Mouse (Mus musculus) hindbrain, postnatal 0 days (tissue): ENCODE data around the gene Ankzf1. TPM values are rescaled to one million over a fixed set of nuclear protein-coding genes. Genes with fewer than 3 reads are reported as not detected.

ENCODE experiments used
- ATAC-seq: fragments of 200-750 bp; cut with Nextera tagmentation; 2 replicates; pipeline ENCODE4 v1.8.0; 2017; ENCODE audit warnings: mild to moderate bottlenecking, moderate TSS enrichment, moderate library complexity
- DNase-seq: peaks from one replicate; pipeline ENCODE4 v3.0.0-alpha.2; 2015; ENCODE audit warnings: low spot score
- H3K27ac ChIP-seq: fragments of 300-500 bp; sonication (generic); 2 replicates; pipeline ENCODE4 v1.5.1; 2014; ENCODE audit warnings: mild to moderate bottlenecking
- H3K27me3 ChIP-seq: fragments of 300-500 bp; sonication (generic); 2 replicates; pipeline ENCODE4 v1.6.1; 2014; ENCODE audit warnings: low read length, mixed read lengths; ENCODE audit not compliant: insufficient read depth
- H3K36me3 ChIP-seq: fragments of 300-500 bp; sonication (generic); 2 replicates; pipeline ENCODE4 v1.6.1; 2014; ENCODE audit warnings: low read length, mixed read lengths; ENCODE audit not compliant: insufficient read depth
- H3K4me1 ChIP-seq: fragments of 300-500 bp; sonication (generic); 2 replicates; pipeline ENCODE4 v1.6.1; 2014; ENCODE audit warnings: antibody characterized with exemption, low read length, mixed read lengths; ENCODE audit not compliant: insufficient read depth
- H3K4me2 ChIP-seq: fragments of 300-500 bp; sonication (generic); 2 replicates; pipeline ENCODE4 v1.6.1; 2014; ENCODE audit warnings: low read depth, mild to moderate bottlenecking, low read length, moderate library complexity, mixed read lengths
- H3K4me3 ChIP-seq: fragments of 300-500 bp; sonication (generic); 2 replicates; pipeline ENCODE4 v1.5.1; 2014; ENCODE audit warnings: low read length
- H3K9ac ChIP-seq: fragments of 300-500 bp; sonication (generic); replicated peaks from 2 replicates; pipeline ENCODE4 v1.6.1; 2014; ENCODE audit warnings: mild to moderate bottlenecking, low read length, moderate library complexity, mixed read lengths
- H3K9me3 ChIP-seq: fragments of 300-500 bp; sonication (generic); 2 replicates; pipeline ENCODE4 v1.6.1; 2016; ENCODE audit warnings: low read length, mixed read lengths
- CTCF ChIP-seq: IDR thresholded peaks from 2 replicates; pipeline ENCODE4 v1.5.1; 2016; ENCODE audit warnings: antibody characterized with exemption, control low read depth, low read depth
- WGBS: fragments of 180-500 bp; shearing (Covaris S2); extraction: QIAGEN DNeasy Blood & Tissue Kit; methylation state at CpG from one replicate; pipeline ENCODE4 v1.1.7; 2014; 5-methylcytosine and 5-hydroxymethylcytosine counted together
- polyA plus RNA-seq: library from polyadenylated mRNA; unstranded; fragments of >200 nt; fragmentation: Nextera tagmentation; extraction: Ambion mirVana; gene quantifications from 2 replicates; pipeline ENCODE4 v1.2.1, GENCODE M21; 2015
- total RNA-seq: library from RNA; depleted of rRNA; stranded (reverse); fragments of >200 nt; gene quantifications from 2 replicates; pipeline ENCODE4 v1.2.3, GENCODE M21; 2014

The Ankzf1 gene
- total and polyA plus RNA-seq, 2 experiments from 2014 or later = 14.1 to 30.2 TPM

GRCm38 (mm10) chr1:75222926-75223325 is 31.0 kb downstream of the Ankzf1 start:
- Histone ChIP-seq H3K27ac (no peak overlapping the region), H3K4me2 (no peak overlapping the region), H3K36me3 (no peaks in the 10 kb centered on the region), H3K9ac (no peak overlapping the region), H3K4me3 (no peak overlapping the region), H3K9me3 (no peaks in the 10 kb centered on the region), H3K27me3 (peaks cover 13% of the 10 kb centered on the region; the same call in 1 of the 2 replicates), H3K4me1 (peaks cover 5% of the 10 kb centered on the region)
- DNase-seq (no peak), ATAC-seq (no peak)
- WGBS = 84% methylated on average over 6 of the region's 6 CpGs
- no peak for TF ChIP-seq CTCF

GRCm38 (mm10) chr1:75223532-75223931 is 31.6 kb downstream of the Ankzf1 start:
- Histone ChIP-seq H3K36me3 (no peaks in the 10 kb centered on the region), H3K9ac (no peak overlapping the region), H3K9me3 (no peaks in the 10 kb centered on the region), H3K27me3 (peaks cover 13% of the 10 kb centered on the region; the same call in 1 of the 2 replicates), H3K4me1 (peaks cover 5% of the 10 kb centered on the region), H3K4me2 (no peak overlapping the region), H3K4me3 (no peak overlapping the region), H3K27ac (no peak overlapping the region)
- no peak for TF ChIP-seq CTCF
- 74% methylated on average over 6 of the region's 6 CpGs for WGBS
- ATAC-seq (no peak), DNase-seq (no peak)

GRCm38 (mm10) chr1:75225473-75225872 is 33.5 kb downstream of the Ankzf1 start:
- no peaks in the 10 kb centered on the region for H3K36me3 ChIP-seq
- H3K9ac ChIP-seq = no peak overlapping the region
- no peak for TF ChIP-seq CTCF
- H3K4me3 ChIP-seq = no peak overlapping the region
- 64% methylated on average over 3 of the region's 3 CpGs for WGBS
- DNase-seq (no peak), ATAC-seq (no peak)
- H3K4me1 ChIP-seq = no peaks in the 10 kb centered on the region
- H3K9me3 ChIP-seq = no peaks in the 10 kb centered on the region
- H3K27me3 ChIP-seq = peaks cover 12% of the 10 kb centered on the region; the same call in 1 of the 2 replicates
- no peak overlapping the region for H3K4me2 ChIP-seq
- H3K27ac ChIP-seq = no peak overlapping the region

- no peak overlapping the region for H3K4me3 ChIP-seq
- H3K27me3 ChIP-seq = 0 out of 2 replicates have a peak, but pooled peaks cover 6% of the 10 kb centered on the region
- no peak overlapping the region for H3K27ac ChIP-seq
- WGBS = 74% methylated on average over 2 of the region's 2 CpGs
- DNase-seq = no peak
- TF ChIP-seq CTCF = no peak
- no peak overlapping the region for H3K9ac ChIP-seq
- H3K36me3 ChIP-seq = no peaks in the 10 kb centered on the region
- no peaks in the 10 kb centered on the region for H3K9me3 ChIP-seq
- ATAC-seq = no peak
- H3K4me2 ChIP-seq = no peak overlapping the region
- H3K4me1 ChIP-seq = no peaks in the 10 kb centered on the region
Observed at GRCm38 (mm10) chr1:75226138-75226537, 34.2 kb downstream of the Ankzf1 start.

GRCm38 (mm10) chr1:75227653-75228052 is 35.7 kb downstream of the Ankzf1 start:
- no peaks in the 10 kb centered on the region for H3K4me1 ChIP-seq
- DNase-seq (no peak), ATAC-seq (no peak)
- H3K9me3 ChIP-seq = no peaks in the 10 kb centered on the region
- TF ChIP-seq CTCF = no peak
- no peak overlapping the region for H3K27ac ChIP-seq
- no peak overlapping the region for H3K9ac ChIP-seq
- no peaks in the 10 kb centered on the region for H3K27me3 ChIP-seq
- H3K36me3 ChIP-seq = no peaks in the 10 kb centered on the region
- 72% methylated on average over 1 of the region's 1 CpGs for WGBS
- no peak overlapping the region for H3K4me2 ChIP-seq
- H3K4me3 ChIP-seq = no peak overlapping the region

- H3K4me3 ChIP-seq = no peak overlapping the region
- no peak overlapping the region for H3K4me2 ChIP-seq
- H3K4me1 ChIP-seq = no peaks in the 10 kb centered on the region
- no peak for TF ChIP-seq CTCF
- DNase-seq (no peak), ATAC-seq (no peak)
- 55% methylated on average over 4 of the region's 4 CpGs for WGBS
- no peaks in the 10 kb centered on the region for H3K27me3 ChIP-seq
- H3K36me3 ChIP-seq = no peaks in the 10 kb centered on the region
- no peak overlapping the region for H3K27ac ChIP-seq
- no peak overlapping the region for H3K9ac ChIP-seq
- no peaks in the 10 kb centered on the region for H3K9me3 ChIP-seq
Observed at GRCm38 (mm10) chr1:75229158-75229557, 37.2 kb downstream of the Ankzf1 start.

- 72% methylated on average over 7 of the region's 7 CpGs for WGBS
- Histone ChIP-seq H3K4me1 (0 out of 2 replicates have a peak, but pooled peaks cover 4% of the 10 kb centered on the region), H3K4me3 (no peak overlapping the region), H3K27ac (no peak overlapping the region), H3K36me3 (no peaks in the 10 kb centered on the region), H3K9me3 (no peaks in the 10 kb centered on the region), H3K4me2 (no peak overlapping the region), H3K9ac (no peak overlapping the region), H3K27me3 (no peaks in the 10 kb centered on the region)
- no peak for DNase-seq
- no peak for TF ChIP-seq CTCF
- ATAC-seq = no peak
Observed at GRCm38 (mm10) chr1:75230335-75230994, 38.5 kb downstream of the Ankzf1 start.
